Mouse (Mus musculus) G1E (cell line): ENCODE data around the gene Fkrp.

Source experiments
- CTCF ChIP-seq: IDR thresholded peaks from 2 replicates; pipeline ENCODE4 v1.5.1; 2012; ENCODE audit warnings: low read depth, low read length, inconsistent platforms, mixed read lengths
- GATA1 ChIP-seq: IDR thresholded peaks from 2 replicates; pipeline ENCODE4 v1.6.1; 2012; ENCODE audit warnings: borderline replicate concordance, low read length, inconsistent platforms, mixed read lengths
- POLR2AphosphoS5 ChIP-seq: IDR thresholded peaks from 2 replicates; pipeline ENCODE4 v1.6.1; 2012; ENCODE audit warnings: low read depth, low read length, inconsistent platforms; ENCODE audit not compliant: insufficient replicate concordance
- TAL1 ChIP-seq: conservative IDR thresholded peaks from 2 replicates; pipeline ENCODE4 v1.6.1; 2012; ENCODE audit warnings: low read depth, low read length, inconsistent platforms, mixed read lengths

DNA sequence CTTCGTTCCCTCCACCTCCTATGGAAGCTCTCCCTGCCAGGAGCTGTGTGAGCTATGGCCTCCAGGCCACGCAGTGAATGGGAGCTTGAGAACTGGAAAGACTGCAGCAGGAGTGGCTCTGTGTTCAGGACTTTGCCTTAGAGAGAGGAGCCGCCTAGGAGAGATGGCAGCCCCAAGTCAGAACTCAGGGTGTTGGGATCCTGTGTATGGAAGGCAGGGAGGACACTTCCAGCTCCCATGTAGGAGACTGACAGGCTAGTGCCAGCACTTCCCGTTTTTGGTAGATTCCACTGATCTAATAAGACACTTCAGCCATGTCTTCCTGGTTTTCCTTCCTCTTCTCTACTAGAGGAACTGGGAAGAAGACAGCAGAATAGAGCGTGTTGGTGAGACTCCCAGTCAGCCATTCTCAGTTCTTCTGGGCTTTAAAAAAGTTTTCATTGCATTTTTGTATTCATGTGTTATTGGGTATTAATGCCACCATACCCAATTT lies 3.8 kb upstream of the Fkrp start:
- TF ChIP-seq CTCF (no peak), TAL1 (no peak), GATA1 (no peak), POLR2AphosphoS5 (no peak)
